Mouse (Mus musculus) kidney, embryonic 16.5 days (tissue): ENCODE data around the gene Tbccd1. TPM values are rescaled to one million over a fixed set of nuclear protein-coding genes. Genes with fewer than 3 reads are reported as not detected.

Experiments used
- ATAC-seq: fragments of 200-750 bp; cut with Nextera tagmentation; 2 replicates; pipeline ENCODE4 v1.8.0; 2017; ENCODE audit warnings: moderate TSS enrichment; ENCODE audit not compliant: low FRiP score, low TSS enrichment
- H3K27ac ChIP-seq: fragments of 300-500 bp; sonication (generic); 2 replicates; pipeline ENCODE4 v1.5.1; 2014; ENCODE audit warnings: low read length
- H3K27me3 ChIP-seq: fragments of 300-500 bp; sonication (generic); 2 replicates; pipeline ENCODE4 v1.6.1; 2014; ENCODE audit warnings: low read length, control low read depth, mixed read lengths; ENCODE audit not compliant: insufficient read depth
- H3K36me3 ChIP-seq: fragments of 300-500 bp; sonication (generic); 2 replicates; pipeline ENCODE4 v1.6.1; 2014; ENCODE audit warnings: low read length, control low read depth, mixed read lengths; ENCODE audit not compliant: insufficient read depth
- H3K4me1 ChIP-seq: fragments of 300-500 bp; sonication (generic); 2 replicates; pipeline ENCODE4 v1.6.1; 2014; ENCODE audit warnings: low read length, control low read depth, mixed read lengths; ENCODE audit not compliant: insufficient read depth
- H3K4me2 ChIP-seq: fragments of 300-500 bp; sonication (generic); replicated peaks from 2 replicates; pipeline ENCODE4 v1.6.1; 2014; ENCODE audit warnings: low read depth, low read length
- H3K4me3 ChIP-seq: fragments of 300-500 bp; sonication (generic); 2 replicates; pipeline ENCODE4 v1.5.1; 2014; ENCODE audit warnings: mild to moderate bottlenecking, low read length
- H3K9ac ChIP-seq: fragments of 300-500 bp; sonication (generic); replicated peaks from 2 replicates; pipeline ENCODE4 v1.6.1; 2014; ENCODE audit warnings: low read length
- H3K9me3 ChIP-seq: fragments of 300-500 bp; sonication (generic); 2 replicates; pipeline ENCODE4 v1.6.1; 2016; ENCODE audit warnings: low read length, control low read depth
- WGBS: fragments of 180-500 bp; shearing (Covaris S2); extraction: QIAGEN DNeasy Blood & Tissue Kit; methylation state at CpG from one replicate; pipeline ENCODE4 v1.1.7; 2014; 5-methylcytosine and 5-hydroxymethylcytosine counted together
- polyA plus RNA-seq: library from polyadenylated mRNA; unstranded; fragments of >200 nt; fragmentation: Nextera tagmentation; extraction: Ambion mirVana; gene quantifications from 2 replicates; pipeline ENCODE4 v1.2.1, GENCODE M21; 2015

The Tbccd1 gene
- polyA plus RNA-seq, 1 experiment from 2014 or later, result 35.8 TPM

- WGBS, result 45% methylated on average over 9 of the region's 9 CpGs
- H3K27ac ChIP-seq, result no peak overlapping the region
- no peak overlapping the region for H3K4me3 ChIP-seq
- ATAC-seq, result no peak
- no peaks in the 10 kb centered on the region for H3K9me3 ChIP-seq
- no peaks in the 10 kb centered on the region for H3K27me3 ChIP-seq
- peaks cover 18% of the 10 kb centered on the region for H3K36me3 ChIP-seq
- no peak overlapping the region for H3K4me2 ChIP-seq
- H3K4me1 ChIP-seq, result 0 out of 2 replicates have a peak, but pooled peaks cover 8% of the 10 kb centered on the region
- no peak overlapping the region for H3K9ac ChIP-seq
These were observed 19.0 kb upstream of the Tbccd1 start for GRCm38 (mm10) chr16:22876218-22877043.

GRCm38 (mm10) chr16:22873369-22873768 is 15.9 kb upstream of the Tbccd1 start:
- 79% methylated on average over 4 of the region's 4 CpGs for WGBS
- no peak for ATAC-seq
- Histone ChIP-seq H3K4me3 (no peak overlapping the region), H3K36me3 (peaks cover 44% of the 10 kb centered on the region), H3K4me2 (no peak overlapping the region), H3K9me3 (no peaks in the 10 kb centered on the region), H3K4me1 (no peaks in the 10 kb centered on the region), H3K27ac (no peak overlapping the region), H3K9ac (no peak overlapping the region), H3K27me3 (no peaks in the 10 kb centered on the region)

GRCm38 (mm10) chr16:22872397-22872796 is 14.9 kb upstream of the Tbccd1 start:
- 96% methylated on average over 8 of the region's 8 CpGs for whole genome bisulfite sequencing
- Histone ChIP-seq H3K27me3 (no peaks in the 10 kb centered on the region), H3K4me2 (no peak overlapping the region), H3K9ac (no peak overlapping the region), H3K4me3 (no peak overlapping the region), H3K9me3 (no peaks in the 10 kb centered on the region), H3K36me3 (peaks cover 52% of the 10 kb centered on the region), H3K4me1 (no peaks in the 10 kb centered on the region), H3K27ac (no peak overlapping the region)
- ATAC-seq, result no peak

- ATAC-seq, result no peak
- H3K27ac ChIP-seq, result peak overlapping the region; percentile 84
- 7% methylated on average over 9 of the region's 9 CpGs for WGBS
These were observed 696 bp downstream of the Tbccd1 start for GRCm38 (mm10) chr16:22856773-22857172.

GRCm38 (mm10) chr16:22852709-22853108 is 4.8 kb downstream of the Tbccd1 start:
- Histone ChIP-seq H3K4me2 (no peak overlapping the region), H3K36me3 (no peaks in the 10 kb centered on the region), H3K9ac (no peak overlapping the region), H3K9me3 (no peaks in the 10 kb centered on the region), H3K27ac (no peak overlapping the region), H3K4me3 (no peak overlapping the region), H3K27me3 (no peaks in the 10 kb centered on the region), H3K4me1 (peaks cover 4% of the 10 kb centered on the region; the same call in 1 of the 2 replicates)
- no peak for ATAC-seq
- 92% methylated on average over 4 of the region's 4 CpGs for WGBS

More at GRCm38 (mm10) chr16:22856773-22857172, 696 bp downstream of the Tbccd1 start:
- peak overlapping the region; percentile 94 for H3K4me3 ChIP-seq
- H3K36me3 ChIP-seq, result no peaks in the 10 kb centered on the region
- no peaks in the 10 kb centered on the region for H3K27me3 ChIP-seq
- peak overlapping the region; percentile 78 for H3K4me2 ChIP-seq
- peaks cover 12% of the 10 kb centered on the region for H3K4me1 ChIP-seq
- H3K9ac ChIP-seq, result peak overlapping the region; percentile 76
- H3K9me3 ChIP-seq, result no peaks in the 10 kb centered on the region

GRCm38 (mm10) chr16:22848331-22848730 is 9.1 kb downstream of the Tbccd1 start:
- WGBS, result 62% methylated on average over 1 of the region's 1 CpGs
- no peak overlapping the region for H3K4me2 ChIP-seq
- ATAC-seq, result no peak
- H3K9ac ChIP-seq, result no peak overlapping the region
- no peaks in the 10 kb centered on the region for H3K36me3 ChIP-seq
- H3K27me3 ChIP-seq, result no peaks in the 10 kb centered on the region
- H3K4me1 ChIP-seq, result 0 out of 2 replicates have a peak, but pooled peaks cover 5% of the 10 kb centered on the region
- H3K27ac ChIP-seq, result no peak overlapping the region
- H3K4me3 ChIP-seq, result no peak overlapping the region
- no peaks in the 10 kb centered on the region for H3K9me3 ChIP-seq

GRCm38 (mm10) chr16:22847686-22848085 is 9.8 kb downstream of the Tbccd1 start:
- Histone ChIP-seq H3K4me1 (0 out of 2 replicates have a peak, but pooled peaks cover 5% of the 10 kb centered on the region), H3K4me3 (no peak overlapping the region), H3K27me3 (no peaks in the 10 kb centered on the region), H3K9ac (no peak overlapping the region), H3K36me3 (no peaks in the 10 kb centered on the region), H3K4me2 (no peak overlapping the region), H3K9me3 (no peaks in the 10 kb centered on the region), H3K27ac (no peak overlapping the region)
- WGBS, result 90% methylated on average over 1 of the region's 1 CpGs
- ATAC-seq, result no peak

- H3K9me3 ChIP-seq, result no peaks in the 10 kb centered on the region
- no peak overlapping the region for H3K27ac ChIP-seq
- H3K4me2 ChIP-seq, result no peak overlapping the region
- no peak for ATAC-seq
- WGBS, result 84% methylated on average over 4 of the region's 4 CpGs
- H3K36me3 ChIP-seq, result no peaks in the 10 kb centered on the region
- no peaks in the 10 kb centered on the region for H3K27me3 ChIP-seq
- 0 out of 2 replicates have a peak, but pooled peaks cover 5% of the 10 kb centered on the region for H3K4me1 ChIP-seq
- no peak overlapping the region for H3K4me3 ChIP-seq
- no peak overlapping the region for H3K9ac ChIP-seq
These were observed 12.0 kb downstream of the Tbccd1 start for GRCm38 (mm10) chr16:22845481-22845880.

GRCm38 (mm10) chr16:22844834-22845233 is 12.6 kb downstream of the Tbccd1 start:
- H3K4me1 ChIP-seq, result 0 out of 2 replicates have a peak, but pooled peaks cover 5% of the 10 kb centered on the region
- H3K9ac ChIP-seq, result peak overlapping the region; percentile 80
- H3K9me3 ChIP-seq, result no peaks in the 10 kb centered on the region
- peak overlapping the region; percentile 89 for H3K4me2 ChIP-seq
- no peaks in the 10 kb centered on the region for H3K27me3 ChIP-seq
- peak overlapping the region; percentile 48; the same call in 1 of the 2 replicates for H3K27ac ChIP-seq
- no peaks in the 10 kb centered on the region for H3K36me3 ChIP-seq
- 22% methylated on average over 5 of the region's 5 CpGs for WGBS
- peak overlapping the region; percentile 61 for H3K4me3 ChIP-seq
- ATAC-seq, result 0 out of 2 replicates have a peak, but pooled peaks have one; percentile 17
